Mouse (Mus musculus) ovary, adult 18-20 months (tissue): ENCODE results near the gene Gstp1.

Experiments used
- DNase-seq: peaks from one replicate; pipeline ENCODE4 v3.0.0; 2022; ENCODE audit warnings: low spot score, mixed read lengths

Gene Gstp1

GRCm38 (mm10) chr19:4000119-4000900 lies 37.5 kb downstream of the Gstp1 start, which contains the start of the genes Nudt8 and Gm49405:
TSS of gene Nudt8 (plus strand) at chr19:4000580.
TSS of gene Gm49405 (plus strand) at chr19:4000626.
- peak; percentile 94 for DNase-seq

DNA sequence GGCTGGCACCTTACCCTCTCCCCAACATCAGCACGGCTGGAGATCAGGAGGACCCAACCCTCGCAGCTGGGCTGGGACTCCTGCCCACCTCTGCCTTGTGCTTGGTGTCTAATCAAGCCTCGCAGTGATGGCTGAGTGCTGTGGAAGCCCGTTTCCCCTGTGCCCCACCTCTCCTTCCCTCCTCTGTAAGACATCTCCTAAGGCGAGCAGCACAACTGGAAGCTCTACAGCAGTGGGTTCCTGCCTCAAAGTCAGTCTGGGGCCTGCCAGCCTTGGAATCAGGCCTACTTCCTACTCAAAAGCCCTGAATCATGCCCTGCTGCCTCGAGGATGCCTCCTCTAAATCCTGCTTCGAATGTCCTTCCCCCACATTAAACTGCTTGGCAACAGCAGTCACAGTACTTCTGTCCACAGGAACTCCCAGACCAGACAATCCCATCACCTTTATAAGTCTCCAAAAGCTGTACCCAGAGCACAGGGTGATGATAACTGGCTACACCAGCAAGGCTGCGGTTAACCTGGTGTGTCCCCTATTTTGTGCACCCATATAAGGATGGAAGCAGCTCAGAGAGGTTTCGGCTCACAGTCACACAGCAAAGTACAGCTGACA lies 38.6 kb downstream of the Gstp1 start:
- no peak for DNase-seq

GRCm38 (mm10) chr19:3998335-3998734 lies 39.5 kb downstream of the Gstp1 start:
- no peak for DNase-seq

DNA sequence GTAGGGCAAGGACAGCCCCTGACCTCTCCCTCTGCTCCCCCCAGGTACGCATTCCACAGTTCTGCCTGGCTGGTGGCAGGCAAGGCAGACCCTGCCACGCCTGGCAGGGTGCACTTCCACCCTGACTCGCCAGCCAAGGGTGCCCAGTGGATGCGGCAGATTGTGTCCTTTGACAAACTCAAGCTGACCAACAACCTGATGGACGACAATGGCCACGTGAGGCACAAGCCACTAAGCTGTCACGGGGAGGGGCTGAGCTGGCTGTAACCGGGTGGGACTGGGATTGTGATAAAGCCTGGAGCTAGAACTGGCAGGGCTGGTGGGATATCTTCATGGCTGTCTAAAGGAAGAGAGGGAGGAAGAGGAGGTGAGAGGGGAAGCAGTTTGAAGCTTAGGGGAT lies 40.6 kb downstream of the Gstp1 start:
- no peak for DNase-seq

DNA sequence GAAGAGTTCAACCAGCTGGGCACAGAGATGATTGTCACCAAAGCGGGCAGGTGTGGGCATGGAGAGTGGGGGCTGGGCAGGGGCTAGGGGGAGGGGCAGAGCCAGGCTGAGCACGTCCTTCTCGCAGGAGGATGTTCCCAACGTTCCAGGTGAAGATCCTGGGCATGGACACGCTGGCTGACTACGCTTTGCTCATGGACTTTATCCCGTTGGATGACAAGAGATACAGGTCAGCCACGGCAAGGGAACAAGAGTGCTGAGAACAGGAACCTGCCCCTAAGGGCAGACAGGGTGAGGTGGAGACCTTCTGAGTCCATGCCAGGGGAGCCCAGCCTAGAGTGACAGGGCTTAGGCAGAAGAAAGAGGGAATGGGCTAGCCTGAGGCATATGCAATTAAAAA lies 41.0 kb downstream of the Gstp1 start:
- no peak for DNase-seq

GRCm38 (mm10) chr19:3996106-3996505 lies 41.7 kb downstream of the Gstp1 start:
- no peak for DNase-seq

DNA sequence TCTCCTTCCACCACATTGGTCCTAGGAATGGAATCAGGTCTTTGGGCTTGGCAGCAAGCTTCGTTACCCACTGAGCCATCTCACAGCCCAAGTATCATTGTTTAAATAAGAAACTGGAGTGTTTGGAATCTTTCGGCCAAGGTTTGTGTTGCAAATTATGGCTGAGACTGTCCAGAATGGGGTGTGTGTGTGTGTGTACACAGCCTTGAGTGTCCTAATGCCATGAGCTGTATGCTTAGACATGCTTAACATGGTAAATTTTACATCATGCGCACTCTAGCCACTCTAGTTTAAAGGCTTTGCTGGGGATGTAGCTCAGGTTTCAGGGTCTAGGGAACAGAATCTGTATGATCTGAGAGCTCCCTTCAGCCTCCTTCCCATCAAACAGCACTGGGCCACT lies 42.3 kb downstream of the Gstp1 start:
- no peak for DNase-seq

GRCm38 (mm10) chr19:3994932-3995331 lies 42.9 kb downstream of the Gstp1 start:
- DNase-seq = no peak

DNA sequence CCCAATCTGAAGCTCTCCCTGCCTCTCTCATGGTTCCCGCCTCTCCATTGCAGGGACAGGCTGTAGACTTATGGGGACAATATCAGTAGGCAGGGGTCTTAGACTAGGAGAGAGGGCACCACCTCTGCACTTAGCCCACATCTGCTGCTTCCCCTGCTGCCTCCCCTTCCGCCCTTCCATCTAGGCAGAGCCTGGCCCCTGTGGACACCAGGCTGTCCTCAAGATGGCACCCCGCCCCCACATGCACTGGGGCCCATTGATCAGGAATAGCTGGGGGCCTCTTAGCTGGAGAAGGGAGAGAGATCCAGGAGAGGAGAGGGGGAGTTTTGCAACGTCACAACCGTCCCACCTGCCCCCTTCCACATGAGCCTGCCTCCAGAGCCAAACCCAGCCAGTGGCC lies 45.4 kb downstream of the Gstp1 start, which contains the start of gene Tbx10:
Gene Tbx10 (plus strand): TSS at position 337 of the 400 bp plus-strand sequence.
- DNase-seq = no peak

DNA sequence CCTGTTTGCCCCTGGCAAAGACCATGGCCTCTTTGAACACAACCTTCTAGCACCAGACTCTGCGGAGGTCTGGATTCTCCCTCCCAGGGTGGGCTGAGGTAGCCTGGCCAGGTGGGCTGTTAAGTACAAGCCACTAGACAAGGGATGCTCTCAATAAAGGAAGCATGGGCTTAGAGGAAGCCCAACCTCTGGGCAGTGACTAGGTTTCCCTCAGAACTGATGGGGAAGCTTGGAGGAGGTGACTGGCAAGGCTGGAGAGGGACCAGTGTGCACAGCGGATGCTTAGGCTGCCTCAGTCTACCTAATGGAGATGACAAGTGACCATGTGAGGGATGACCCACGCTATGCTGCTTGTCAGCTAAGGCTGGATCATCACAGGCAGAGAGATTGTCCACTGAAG lies 45.8 kb downstream of the Gstp1 start:
- no peak for DNase-seq

DNA sequence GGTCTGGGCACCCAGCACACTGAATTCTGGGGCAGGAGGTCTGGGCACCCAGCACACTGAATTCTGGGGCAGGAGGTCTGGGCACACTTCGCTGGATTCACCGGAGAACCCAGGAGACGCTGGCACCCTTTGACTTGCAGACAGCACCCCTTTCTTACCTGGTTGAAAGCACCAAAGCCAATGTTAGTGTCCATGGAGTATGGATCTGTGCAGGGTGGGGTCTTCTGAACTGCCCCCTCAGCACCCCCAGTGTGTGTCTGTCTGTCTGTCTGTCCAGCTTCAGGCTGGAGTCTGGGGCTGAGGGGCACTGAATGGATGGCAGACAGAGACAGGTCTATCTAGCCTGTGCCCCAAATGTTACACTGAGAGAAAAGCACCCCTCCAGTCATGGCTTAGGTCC lies 46.2 kb downstream of the Gstp1 start:
- DNase-seq = no peak

- DNase-seq = no peak
Observed at GRCm38 (mm10) chr19:3990804-3991203, 47.0 kb downstream of the Gstp1 start.

- DNase-seq = no peak
Observed at GRCm38 (mm10) chr19:3988750-3989149, 49.0 kb downstream of the Gstp1 start.

GRCm38 (mm10) chr19:3988066-3988465 lies 49.7 kb downstream of the Gstp1 start:
- no peak for DNase-seq

DNA sequence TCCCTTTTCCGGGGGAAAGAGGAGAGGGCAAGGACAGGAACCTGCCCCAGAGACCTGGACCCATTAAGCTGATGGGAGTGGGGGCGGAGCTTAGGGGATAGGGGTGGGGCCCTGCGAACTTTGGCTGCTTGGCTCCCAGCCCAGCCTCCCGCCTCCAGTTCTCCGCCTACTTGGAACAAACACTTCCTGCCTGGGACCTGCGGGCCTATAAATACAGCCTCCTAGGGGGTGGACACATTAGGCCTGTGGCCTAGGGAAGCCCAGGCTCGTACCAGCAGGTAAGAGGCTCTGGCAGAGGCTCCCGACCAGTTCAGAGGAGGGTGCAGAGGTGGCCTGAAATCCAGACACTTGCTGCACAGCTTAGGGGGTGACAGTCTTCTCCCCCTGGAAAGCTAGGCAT lies 51.5 kb downstream of the Gstp1 start, which contains the start of gene Acy3:
Gene Acy3 (plus strand): TSS at position 237 of the 400 bp plus-strand sequence.
- peak; percentile 72 for DNase-seq
